In genomic region chr3:122975363-122975762, GRCm38 (mm10) we compare ENCODE assay signal across 37 mouse cellular contexts. TPM values are rescaled to one million over a fixed set of nuclear protein-coding genes. Genes with fewer than 3 reads are reported as not detected.
DNase-seq lines count a peak whose midpoint lies in the region; ATAC-seq and TF ChIP-seq lines count a peak whose summit lies in the region.
"Had no signal": no experiment of that assay in that cellular context is flagged by ENCODE, and none has a peak within 500 bp of the region (broad histone marks: within the 10 kb centered on the region; RNA-seq: fewer than 3 reads in every experiment).

No protein-coding gene starts in this region.

- intact Hi-C loops in gastrocnemius, adult 2 months (cut with DNase I) = loop anchor here (5.0 kb wide), 1 partner anchor 33 kb away; no protein-coding TSS in a partner anchor

- H3K36me3 ChIP-seq in stomach, embryonic 16.5 days (ENCODE audit: control insufficient read depth, insufficient read depth, low read length) = no peaks in the 10 kb centered on the region
- H3K36me3 ChIP-seq: limb, embryonic 15.5 days; liver, embryonic 13.5 days; neural tube, embryonic 12.5 days had no signal

- WGBS in stomach, embryonic 16.5 days = 62% methylated on average over 4 of the region's 4 CpGs

- H3K4me2 ChIP-seq in stomach, embryonic 16.5 days (ENCODE audit: low read depth, low read length) = no peak overlapping the region
- H3K4me2 ChIP-seq: heart, embryonic 11.5 days; hindbrain, embryonic 14.5 days; limb, embryonic 15.5 days; liver, embryonic 13.5 days; midbrain, embryonic 11.5 days; neural tube, embryonic 12.5 days had no signal

- DNase-seq in layer of hippocampus, adult 2 months (ENCODE audit: low spot score in 2 of 2) = no peak
- DNase-seq in layer of hippocampus, adult 18-20 months (ENCODE audit: low spot score in 2 of 2) = no peak
- peak; percentile 55 for DNase-seq in right cerebral cortex, adult 18-20 months
- no peak for DNase-seq in right cerebral cortex, postnatal 14 days
- no peak for DNase-seq in gastrocnemius, adult 2 months
- DNase-seq: adrenal gland, adult 8-10 months; B cell, adult 2 months; cerebellum, adult 8-10 months; cerebellum, postnatal 25 days; gastrocnemius, postnatal 36 days; heart, adult 18-20 months; heart, postnatal 4 days; kidney, adult 9 months; kidney, postnatal 10 days; liver, embryonic 13.5 days; lung, adult 18-20 months; lung, postnatal 36 days had no signal

- no peak for TF ChIP-seq CTCF in layer of hippocampus, adult 2 months (conservative IDR thresholded peaks at IDR 0.05)
- no peak for TF ChIP-seq CTCF in gastrocnemius, adult 2 months (IDR thresholded peaks at IDR 0.05)

- H3K27ac ChIP-seq in layer of hippocampus, adult 2 months = peak overlapping the region; percentile 19; the same call in 1 of the 2 replicates
- peak overlapping the region; percentile 8; the same call in 1 of the 2 replicates for H3K27ac ChIP-seq in stomach, embryonic 16.5 days (ENCODE audit: low read length)
- H3K27ac ChIP-seq in gastrocnemius, adult 2 months = no peak overlapping the region
- H3K27ac ChIP-seq: hindbrain, embryonic 14.5 days; limb, embryonic 10.5 days; limb, embryonic 15.5 days; liver, embryonic 13.5 days; neural tube, embryonic 12.5 days had no signal

- no peaks in the 10 kb centered on the region for H3K27me3 ChIP-seq in stomach, embryonic 16.5 days (ENCODE audit: control insufficient read depth, insufficient read depth, low read length)
- H3K27me3 ChIP-seq: limb, embryonic 15.5 days; liver, embryonic 13.5 days; neural tube, embryonic 12.5 days had no signal

- H3K9ac ChIP-seq in stomach, embryonic 16.5 days (ENCODE audit: low read length) = no peak overlapping the region
- H3K9ac ChIP-seq: hindbrain, embryonic 14.5 days; limb, embryonic 15.5 days; liver, embryonic 13.5 days; neural tube, embryonic 12.5 days had no signal

- H3K4me1 ChIP-seq in stomach, embryonic 16.5 days (ENCODE audit: control insufficient read depth, insufficient read depth, low read length) = peaks cover 16% of the 10 kb centered on the region; the same call in 1 of the 2 replicates
- H3K4me1 ChIP-seq: limb, embryonic 15.5 days; neural tube, embryonic 12.5 days had no signal

- ATAC-seq in stomach, embryonic 16.5 days (ENCODE audit: insufficient read depth, low FRiP score) = no peak
- ATAC-seq: activated CD4-positive, CD25-positive, alpha-beta regulatory T cell, adult 4 months; intestine, postnatal 0 days had no signal

- no peaks in the 10 kb centered on the region for H3K9me3 ChIP-seq in stomach, embryonic 16.5 days (replicated peaks; ENCODE audit: control insufficient read depth, low read length)
- H3K9me3 ChIP-seq: limb, embryonic 10.5 days; limb, embryonic 15.5 days; liver, embryonic 13.5 days; neural tube, embryonic 12.5 days had no signal

- no peak overlapping the region for H3K4me3 ChIP-seq in layer of hippocampus, adult 2 months
- H3K4me3 ChIP-seq in stomach, embryonic 16.5 days (replicated peaks; ENCODE audit: low read length) = no peak overlapping the region
- no peak overlapping the region for H3K4me3 ChIP-seq in gastrocnemius, adult 2 months
- H3K4me3 ChIP-seq: limb, embryonic 10.5 days; limb, embryonic 15.5 days; liver, embryonic 13.5 days; myocyte; neural tube, embryonic 12.5 days had no signal

RNA-seq across cellular contexts. Expression of gene Usp53, which starts 8.9 kb away (rescaled TPM):
- 10 to 100 TPM; 27.3 to 29.1 TPM for total RNA-seq in layer of hippocampus, adult 2 months (2021)
- total RNA-seq in layer of hippocampus, adult 18-20 months (2021) = 10 to 100 TPM; 25.2 to 32.2 TPM
- 17.6 and 22.6 TPM in 2 replicates for polyA plus RNA-seq in stomach, embryonic 16.5 days (2015; fragmentation: Nextera tagmentation; extraction: Ambion mirVana)
- total RNA-seq in gastrocnemius, adult 2 months (2021) = 10 to 100 TPM; 10.7 to 13.5 TPM

RNA-seq across cellular contexts. Expression of gene 1810037I17Rik, which starts 51.4 kb away (rescaled TPM):
- total RNA-seq in layer of hippocampus, adult 2 months (2021) = 10 to 100 TPM; 50.8 to 53.7 TPM
- total RNA-seq in layer of hippocampus, adult 18-20 months (2021) = 10 to 100 TPM; 53.2 to 59.6 TPM
- 218 and 220 TPM in 2 replicates for polyA plus RNA-seq in stomach, embryonic 16.5 days (2015; fragmentation: Nextera tagmentation; extraction: Ambion mirVana)
- 10 to 100 TPM; 22.6 to 36.1 TPM for total RNA-seq in gastrocnemius, adult 2 months (2021)

RNA-seq across cellular contexts. Expression of gene Gm10959, which starts 56.2 kb away (rescaled TPM):
- not detected for total RNA-seq in layer of hippocampus, adult 2 months (2021)
- not detected for total RNA-seq in layer of hippocampus, adult 18-20 months (2021)
- not detected in 2 replicates for polyA plus RNA-seq in stomach, embryonic 16.5 days (2015; fragmentation: Nextera tagmentation; extraction: Ambion mirVana)
- not detected for total RNA-seq in gastrocnemius, adult 2 months (2021)
- total RNA-seq: adrenal gland, adult 8-10 months; adrenal gland, postnatal 4 days; gastrocnemius, adult 18-20 months; gastrocnemius, postnatal 36 days; heart, adult 18-20 months; heart, postnatal 4 days; layer of hippocampus, postnatal 10 days; left cerebral cortex, adult 8-10 months; megakaryocyte, adult 5-6 weeks; midbrain, postnatal 0 days had no signal
- polyA plus RNA-seq: activated CD4-positive, CD25-positive, alpha-beta regulatory T cell, adult 4 months; embryonic facial prominence, embryonic 11.5 days; heart, embryonic 11.5 days; heart, embryonic 16.5 days; hindbrain, embryonic 14.5 days; intestine, postnatal 0 days; large intestine, adult 2 months; limb, embryonic 10.5 days; limb, embryonic 15.5 days; liver, embryonic 13.5 days; midbrain, embryonic 11.5 days; midbrain, postnatal 0 days; myocyte; neural tube, embryonic 12.5 days; spleen, adult 2 months had no signal

RNA-seq across cellular contexts. Expression of gene Myoz2, which starts 59.5 kb away (rescaled TPM):
- under 1 TPM in 1 of 2 experiments, not detected in 1; 0.74 TPM for total RNA-seq in layer of hippocampus, adult 2 months (2021)
- total RNA-seq in layer of hippocampus, adult 18-20 months (2021) = under 1 TPM; 0.45 to 0.94 TPM
- 3.6 and 21.6 TPM in 2 replicates for polyA plus RNA-seq in stomach, embryonic 16.5 days (2015; fragmentation: Nextera tagmentation; extraction: Ambion mirVana)
- 100 to 1,000 TPM; 281 to 748 TPM for total RNA-seq in gastrocnemius, adult 2 months (2021)
- total RNA-seq: layer of hippocampus, postnatal 10 days; megakaryocyte, adult 5-6 weeks had no signal
- polyA plus RNA-seq: activated CD4-positive, CD25-positive, alpha-beta regulatory T cell, adult 4 months; hindbrain, embryonic 14.5 days; large intestine, adult 2 months; midbrain, embryonic 11.5 days; midbrain, postnatal 0 days; spleen, adult 2 months had no signal
